Mouse (Mus musculus) erythroblast, embryonic 14.5 days (primary cell): ENCODE results near the gene Col6a6.

ENCODE experiments used
- GATA1 ChIP-seq: IDR thresholded peaks from 2 replicates; pipeline ENCODE4 v1.6.1; 2012; ENCODE audit warnings: low read length, inconsistent platforms, mixed read lengths
- TAL1 ChIP-seq: IDR thresholded peaks from 3 replicates; pipeline ENCODE4 v1.6.1; 2012; ENCODE audit warnings: low read length, inconsistent platforms, mixed read lengths

GRCm38 (mm10) chr9:105871643-105872042 lies 43.7 kb upstream of the Col6a6 start:
- no peak for TF ChIP-seq TAL1
- TF ChIP-seq GATA1: no peak
